Mouse (Mus musculus) embryonic fibroblast, embryonic 13.5 days (primary cell): ENCODE results near the gene Aqp8. TPM values are rescaled to one million over a fixed set of nuclear protein-coding genes. Genes with fewer than 3 reads are reported as not detected.

Experiments
- H3K27ac ChIP-seq: 2 replicates; pipeline ENCODE4 v1.5.1; 2012; ENCODE audit warnings: low read length, control low read depth, inconsistent platforms; ENCODE audit not compliant: insufficient read depth
- H3K4me1 ChIP-seq: 2 replicates; pipeline ENCODE4 v1.6.1; 2011; ENCODE audit warnings: low read length; ENCODE audit not compliant: control insufficient read depth, insufficient read depth
- H3K4me3 ChIP-seq: 2 replicates; pipeline ENCODE4 v1.5.1; 2011; ENCODE audit warnings: mild to moderate bottlenecking, control low read depth, low read length; ENCODE audit not compliant: insufficient read depth
- CTCF ChIP-seq: IDR thresholded peaks from 2 replicates; pipeline ENCODE4 v1.5.1; 2011; ENCODE audit warnings: mild to moderate bottlenecking, control low read depth, low read length, moderate library complexity, borderline replicate concordance; ENCODE audit not compliant: insufficient read depth
- POLR2A ChIP-seq: IDR thresholded peaks from 2 replicates; pipeline ENCODE4 v1.6.1; 2011; ENCODE audit warnings: low read depth, mild to moderate bottlenecking, control low read depth, low read length, moderate library complexity
- polyA plus RNA-seq: library from polyadenylated mRNA; stranded (reverse); fragments of >200 nt; gene quantifications from 2 replicates; pipeline ENCODE4 v1.2.4, GENCODE M21; 2011; ENCODE audit warnings: low read depth; ENCODE audit not compliant: missing spikeins, insufficient read length

Aqp8 gene
- polyA plus RNA-seq, 1 experiment: not detected

GRCm38 (mm10) chr7:123465692-123466387, 3.7 kb downstream of the Aqp8 start:
- Histone ChIP-seq H3K4me1 (no peaks in the 10 kb centered on the region), H3K27ac (no peak overlapping the region), H3K4me3 (no peak overlapping the region)
- peak; percentile 97 for TF ChIP-seq CTCF
- TF ChIP-seq POLR2A: no peak

DNA sequence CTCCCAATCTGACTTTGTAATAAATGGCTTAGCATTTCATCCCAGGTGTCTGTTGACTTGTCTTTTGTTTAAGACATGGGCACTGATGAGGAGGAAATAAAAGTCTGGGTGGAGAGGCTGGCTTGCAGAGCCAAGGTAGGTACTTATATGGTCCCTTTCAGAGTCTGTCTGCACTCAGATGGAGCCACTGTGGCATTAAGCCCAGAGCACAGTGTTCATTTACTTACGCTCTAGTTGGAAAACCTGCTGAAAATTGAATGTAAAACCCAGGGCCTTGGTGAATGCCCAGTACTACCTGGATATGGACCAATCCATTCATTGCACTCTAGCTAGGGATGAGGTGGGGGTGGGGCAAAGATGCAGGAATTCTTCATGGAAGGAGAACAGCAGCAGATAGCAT, 5.9 kb downstream of the Aqp8 start:
- no peak overlapping the region for H3K4me3 ChIP-seq
- no peak for TF ChIP-seq POLR2A
- TF ChIP-seq CTCF: no peak
- no peaks in the 10 kb centered on the region for H3K4me1 ChIP-seq
- no peak overlapping the region for H3K27ac ChIP-seq

GRCm38 (mm10) chr7:123487703-123488102, 25.6 kb downstream of the Aqp8 start:
- TF ChIP-seq POLR2A (no peak), CTCF (no peak)
- no peak overlapping the region for H3K4me3 ChIP-seq
- H3K4me1 ChIP-seq: no peaks in the 10 kb centered on the region
- no peak overlapping the region; the same call in 1 of the 2 replicates for H3K27ac ChIP-seq

DNA sequence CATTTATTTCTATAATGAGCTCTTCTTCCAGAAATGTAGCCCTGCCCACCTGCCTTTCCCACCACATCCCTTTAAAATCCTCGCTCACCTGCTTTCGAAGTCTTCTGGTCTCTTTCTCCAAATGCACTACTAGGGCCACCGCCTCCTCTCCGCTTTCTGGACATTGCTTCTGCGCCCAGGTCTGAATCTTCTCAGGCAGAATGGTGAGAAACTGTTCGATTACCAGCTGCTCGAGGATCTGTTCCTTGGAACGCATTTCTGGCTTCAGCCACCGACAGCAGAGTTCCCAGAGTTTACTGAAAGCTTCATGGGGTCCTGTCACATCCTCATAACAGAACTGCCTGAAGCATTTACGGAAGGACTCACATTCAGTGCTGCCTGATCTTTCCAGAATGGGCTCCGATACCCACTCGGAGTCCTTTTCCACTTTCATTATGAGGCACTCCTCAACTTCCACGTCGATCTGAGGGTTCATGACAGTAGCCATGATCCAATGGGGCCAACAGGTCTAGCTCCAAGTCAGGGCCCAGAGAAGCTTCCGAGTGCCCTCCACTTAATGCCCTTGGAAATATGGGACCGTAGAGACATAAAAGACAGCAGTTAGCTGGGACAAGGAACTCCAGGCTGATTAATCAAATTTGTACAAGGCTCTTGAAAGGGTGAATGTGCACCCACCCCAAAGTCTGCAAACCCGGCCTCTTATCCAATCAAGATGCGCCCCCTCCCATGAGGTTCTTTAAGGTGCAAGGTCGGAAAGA, 37.6 kb downstream of the Aqp8 start:
- H3K4me3 ChIP-seq: peak overlapping the region; percentile 54
- no peaks in the 10 kb centered on the region; the same call in 1 of the 2 replicates for H3K4me1 ChIP-seq
- TF ChIP-seq CTCF (no peak), POLR2A (no peak)
- H3K27ac ChIP-seq: no peak overlapping the region

DNA sequence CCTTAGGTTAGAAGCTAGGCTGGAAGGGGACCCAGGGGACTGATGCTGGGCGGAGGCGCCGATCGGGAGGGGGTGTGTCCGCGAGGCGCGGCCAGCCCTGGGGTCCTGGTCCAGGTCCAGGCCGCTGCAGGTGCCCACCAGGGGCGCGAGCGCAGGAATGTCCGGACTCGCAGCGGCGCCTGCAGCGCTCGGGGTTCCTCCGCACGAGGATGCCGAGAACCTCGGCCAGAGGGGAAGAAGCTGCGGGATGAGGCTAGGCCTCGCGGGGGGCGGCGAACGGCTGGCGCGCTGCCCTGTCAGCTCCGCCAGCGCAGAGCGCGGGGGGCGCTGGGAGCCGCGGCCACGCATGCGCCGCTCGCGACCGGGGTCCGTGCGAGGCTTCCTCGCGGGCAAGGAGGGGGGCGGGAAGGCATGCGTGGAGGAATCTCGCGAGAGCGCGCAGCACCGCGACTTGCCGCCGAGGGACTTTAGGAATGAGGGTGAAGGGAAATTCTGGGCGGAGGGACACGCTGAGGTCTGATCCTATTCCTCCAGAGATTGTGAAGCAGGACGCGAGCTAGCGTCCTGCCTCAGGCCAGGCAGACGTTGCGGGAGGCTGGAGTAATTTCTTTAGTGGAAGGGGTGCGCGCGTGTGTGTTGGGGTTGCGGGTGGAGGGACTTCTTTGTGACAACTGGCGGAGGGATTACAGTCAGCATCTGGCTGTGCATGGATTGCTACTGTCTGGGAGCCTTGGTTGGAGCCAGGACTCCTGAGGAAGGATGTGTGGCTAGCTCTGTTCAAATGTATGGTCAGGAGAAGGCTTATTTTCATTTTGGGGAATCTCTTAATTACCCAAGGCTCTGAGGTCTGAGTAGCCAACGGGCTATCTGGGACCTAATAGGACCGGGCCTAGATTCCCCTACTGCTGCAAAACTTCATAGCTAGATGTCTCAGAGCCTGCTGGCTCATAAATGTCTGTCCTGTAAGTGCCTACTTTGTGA, 38.4 kb downstream of the Aqp8 start, which contains the start of gene Zkscan2:
TSS of gene Zkscan2 (minus strand) at position 211 of the 981 bp plus-strand sequence.
- H3K4me3 ChIP-seq: peak within 1 kb of the TSS; percentile 54
- TF ChIP-seq POLR2A (peak; percentile 42), CTCF (no peak)

GRCm38 (mm10) chr7:123503358-123503757, 41.3 kb downstream of the Aqp8 start:
- H3K4me1 ChIP-seq: no peaks in the 10 kb centered on the region
- H3K27ac ChIP-seq: no peak overlapping the region
- TF ChIP-seq CTCF: no peak
- TF ChIP-seq POLR2A: no peak
- H3K4me3 ChIP-seq: no peak overlapping the region

More for the DNA sequence above, 38.4 kb downstream of the Aqp8 start, which contains the start of gene Zkscan2:
- H3K4me1 ChIP-seq: no peaks in the 10 kb centered on the region; the same call in 1 of the 2 replicates
- no peak within 1 kb of the TSS for H3K27ac ChIP-seq

DNA sequence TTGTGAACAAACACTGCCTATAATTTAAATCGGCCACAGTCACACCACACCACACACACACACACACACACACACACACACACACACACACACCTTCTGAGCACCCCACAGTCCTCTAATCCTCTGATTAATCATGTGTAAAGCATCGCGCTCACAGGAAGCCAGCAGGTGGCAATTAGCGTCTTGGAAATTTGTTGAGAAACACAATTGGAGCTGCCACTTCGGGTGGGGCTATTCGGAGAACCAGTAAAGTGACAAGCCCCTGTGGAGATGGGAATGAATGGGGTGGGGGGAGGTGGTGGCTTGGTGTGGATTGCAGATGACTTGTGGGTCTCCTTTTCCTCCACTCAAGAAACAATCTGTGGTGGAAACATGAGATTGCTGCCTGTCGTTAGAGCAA, 45.9 kb downstream of the Aqp8 start:
- no peaks in the 10 kb centered on the region for H3K4me1 ChIP-seq
- no peak overlapping the region for H3K4me3 ChIP-seq
- no peak overlapping the region for H3K27ac ChIP-seq
- no peak for TF ChIP-seq POLR2A
- TF ChIP-seq CTCF: no peak

Other genes starting within 250 kb of the Aqp8 start
- gene Slc5a11, start 247.5 kb upstream of the Aqp8 start, polyA plus RNA-seq: not detected in 2 replicates
- 32.0 and 33.3 TPM in 2 replicates for gene Lcmt1, start 92.5 kb upstream of the Aqp8 start, polyA plus RNA-seq
- 23.0 and 30.7 TPM in 2 replicates for gene Arhgap17, start 92.4 kb upstream of the Aqp8 start, polyA plus RNA-seq
- gene Zkscan2, start 38.2 kb downstream of the Aqp8 start, polyA plus RNA-seq: 2.0 and 3.4 TPM in 2 replicates